Mouse (Mus musculus): ENCODE data around the gene Cryba4.

Cryba4 gene

GRCm38 (mm10) chr5:112252400-112252799 lies at the start of gene Cryba4:
Gene Cryba4, minus strand, starts transcription at chr5:112252518.
- DNase-seq: no peak

GRCm38 (mm10) chr5:112301694-112302093 lies 49.4 kb upstream of the Cryba4 start:
- DNase-seq: no peak

GRCm38 (mm10) chr5:112300721-112301308 lies 48.5 kb upstream of the Cryba4 start:
- DNase-seq: no peak

- DNase-seq: no peak
Measured at GRCm38 (mm10) chr5:112300112-112300511, 47.8 kb upstream of the Cryba4 start.

GRCm38 (mm10) chr5:112299399-112299798 lies 47.1 kb upstream of the Cryba4 start:
- no peak for DNase-seq

DNA sequence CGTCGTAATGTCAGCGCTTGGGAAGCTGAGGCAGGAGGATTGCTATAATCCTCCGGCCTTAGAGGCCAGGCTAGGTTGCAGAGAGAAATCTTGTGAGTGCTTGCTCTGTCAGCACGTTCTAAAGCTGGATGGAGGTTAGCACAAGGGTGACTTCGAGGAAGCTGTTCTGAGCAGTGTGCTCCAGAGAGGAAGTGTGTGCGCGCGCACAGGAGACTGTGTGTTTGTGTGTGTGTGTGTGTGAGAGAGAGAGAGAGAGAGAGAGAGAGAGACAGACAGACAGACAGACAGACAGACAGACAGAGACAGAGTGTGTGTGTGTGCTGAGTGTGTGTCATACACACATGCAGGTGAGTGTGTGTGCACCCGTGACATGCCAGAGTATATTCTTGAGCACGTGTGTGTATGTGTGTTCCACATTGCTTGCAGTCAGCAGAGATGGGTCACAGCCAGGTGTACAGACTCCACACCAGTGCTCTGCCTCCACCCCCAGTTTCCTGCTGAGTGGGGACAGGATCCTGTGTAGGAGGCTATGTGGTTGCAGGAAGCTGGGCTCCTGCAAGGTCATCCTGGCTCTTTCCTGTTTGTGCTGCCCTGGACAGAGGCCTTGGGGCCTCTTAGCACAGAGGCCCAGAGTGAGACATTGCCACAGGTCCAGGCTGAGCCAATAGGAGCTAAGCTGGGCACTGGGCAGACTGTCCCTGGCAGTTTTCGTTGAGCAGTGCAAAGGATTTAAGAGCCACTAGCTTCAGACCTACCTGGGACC lies 46.1 kb upstream of the Cryba4 start:
- DNase-seq: peak; percentile 40

DNA sequence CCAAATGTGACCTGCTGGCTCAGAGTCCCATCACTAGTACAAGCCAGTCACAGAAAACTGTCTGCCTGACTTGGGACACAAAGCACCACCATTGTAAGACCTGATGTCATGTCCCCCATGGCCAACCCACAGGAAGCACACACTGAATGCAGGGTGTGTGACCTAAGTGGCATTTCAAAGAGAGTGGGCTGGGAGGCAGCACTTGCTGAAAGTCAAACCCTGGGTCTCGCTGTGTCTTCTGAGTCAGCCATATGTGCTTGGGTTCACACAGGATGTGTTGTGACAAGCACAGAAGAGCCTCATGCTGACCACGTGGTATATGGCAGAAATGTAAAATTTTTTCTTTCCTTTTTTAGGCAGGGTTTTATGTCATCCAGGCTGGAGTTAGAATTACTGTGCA lies 44.9 kb upstream of the Cryba4 start:
- no peak for DNase-seq

DNA sequence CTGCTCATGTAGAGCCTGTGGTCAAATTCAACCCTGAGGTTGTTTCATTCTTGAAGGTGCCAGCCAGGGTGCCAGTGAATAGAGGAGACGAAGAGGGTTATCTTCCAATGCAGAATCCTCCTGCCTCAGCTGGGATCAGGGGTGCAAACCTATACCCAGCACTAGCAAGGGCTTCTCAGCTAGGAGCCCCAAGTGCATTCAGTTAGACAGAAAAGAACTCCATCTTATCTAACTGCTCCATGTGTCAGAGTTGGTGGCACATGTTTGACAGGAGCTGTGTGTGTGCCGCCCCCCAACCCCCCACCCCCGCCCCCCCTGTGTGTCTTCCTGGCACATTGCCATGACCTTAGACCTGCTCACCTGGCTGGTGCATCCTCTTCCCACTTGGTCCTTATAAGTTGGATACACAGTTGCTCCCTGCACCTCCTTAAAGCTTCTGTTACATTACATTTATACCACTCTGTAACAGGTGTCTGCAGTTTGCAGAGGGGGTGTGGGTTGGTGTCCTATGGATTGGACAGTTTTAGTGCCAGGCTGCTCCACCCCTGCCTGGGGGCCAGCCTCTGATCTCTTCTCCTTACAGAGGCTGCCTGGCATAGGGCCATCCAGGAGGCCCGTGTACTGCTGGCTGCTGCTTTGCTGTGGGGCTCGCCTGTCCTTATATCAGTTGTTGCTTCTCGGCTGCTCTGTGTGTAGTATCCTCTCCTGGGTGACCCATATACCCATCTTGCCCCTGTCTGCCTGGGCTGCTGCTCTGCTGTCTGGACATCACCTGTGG lies 44.3 kb upstream of the Cryba4 start:
- DNase-seq: peak; percentile 40

DNA sequence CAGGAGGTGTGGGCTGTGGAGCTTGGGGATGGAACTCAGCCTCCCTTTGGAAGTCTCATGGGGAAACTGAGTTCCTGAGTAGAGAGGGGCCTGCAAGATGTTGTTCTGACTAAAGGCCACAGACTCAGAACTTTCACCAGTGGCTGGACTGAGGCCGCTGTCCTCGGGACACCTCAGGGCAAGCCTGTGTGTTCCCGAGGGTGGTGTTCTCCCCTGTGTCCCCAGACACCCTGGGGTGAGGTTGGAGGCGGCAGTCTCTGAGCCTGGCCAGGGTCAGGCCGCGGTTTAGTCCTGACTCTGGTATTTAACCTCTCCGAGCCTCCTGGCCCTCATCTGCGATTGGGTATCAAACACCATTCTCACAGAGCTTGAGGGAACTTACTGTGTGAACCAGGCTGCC lies 43.2 kb upstream of the Cryba4 start:
- no peak for DNase-seq

DNA sequence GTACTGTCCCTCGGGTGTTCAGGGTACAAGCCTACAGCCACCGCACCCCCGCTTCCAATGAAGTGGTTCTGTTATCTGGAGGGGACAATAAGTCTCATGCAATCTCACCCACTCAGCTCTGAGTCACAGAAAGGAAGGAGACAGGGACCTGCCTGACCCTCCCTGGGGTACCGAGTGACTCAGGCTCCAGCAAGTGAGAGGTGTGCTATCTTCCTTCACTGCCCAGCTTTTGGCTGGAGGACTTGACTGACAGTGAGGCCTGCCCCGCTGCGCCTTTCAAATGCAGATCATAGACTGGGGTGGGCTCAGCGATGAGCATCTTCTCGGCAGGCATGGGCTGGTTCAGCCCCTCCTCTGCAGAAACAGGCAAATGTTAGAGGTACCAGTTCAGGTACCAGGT lies 42.8 kb upstream of the Cryba4 start:
- peak; percentile 39 for DNase-seq

DNA sequence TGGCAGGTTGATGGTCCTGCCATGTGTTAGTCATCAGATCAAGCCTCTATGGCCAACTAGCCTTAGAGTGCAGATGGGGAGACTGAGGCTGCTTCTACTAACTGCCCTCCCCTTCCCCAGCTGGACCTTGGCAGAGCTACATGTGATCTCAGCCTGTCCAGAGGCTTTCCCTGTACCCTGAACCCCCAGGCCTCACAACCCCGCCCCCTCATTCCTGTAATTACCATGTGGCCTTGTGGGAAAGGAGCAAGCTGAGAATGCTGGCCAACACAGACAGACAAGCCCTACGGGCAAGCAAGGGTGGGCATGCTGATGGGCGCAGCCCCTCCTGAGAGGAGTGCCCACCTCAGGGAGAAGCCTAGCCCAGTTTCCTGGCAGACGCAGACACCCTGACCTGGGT lies 42.4 kb upstream of the Cryba4 start:
- no peak for DNase-seq

- no peak for DNase-seq
Measured at GRCm38 (mm10) chr5:112293800-112294199, 41.5 kb upstream of the Cryba4 start.

DNA sequence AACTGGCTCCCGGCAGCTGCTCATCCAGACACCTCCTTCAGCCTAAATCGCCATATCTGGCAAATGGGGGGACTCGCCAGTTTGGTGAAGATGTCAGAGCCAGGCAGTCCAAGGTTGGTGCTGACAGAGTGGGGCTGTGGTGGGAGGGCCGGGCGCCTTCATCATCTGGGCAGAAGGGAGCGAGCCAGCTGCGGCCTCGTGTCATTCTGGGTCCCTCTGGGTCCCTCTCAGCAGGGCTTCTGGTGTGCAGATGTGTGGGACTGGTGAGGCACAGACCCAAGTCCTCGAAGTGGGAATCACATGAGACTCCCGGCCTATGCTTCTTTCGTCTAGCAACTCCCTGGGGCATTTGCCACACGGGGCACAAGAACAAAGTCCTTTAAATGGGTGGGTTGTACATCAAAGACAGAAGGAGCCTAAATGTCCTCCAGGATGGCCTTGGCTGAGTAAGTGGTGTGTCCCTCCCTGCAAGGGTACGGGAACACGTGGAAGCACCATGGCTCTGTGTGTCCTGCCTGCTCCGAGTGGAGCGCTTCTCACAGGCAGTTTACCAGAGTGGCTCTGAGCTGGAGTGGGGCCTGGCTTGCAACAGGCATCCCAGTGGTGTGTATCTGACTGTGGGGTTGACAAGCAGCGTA lies 40.1 kb upstream of the Cryba4 start:
- DNase-seq: no peak

DNA sequence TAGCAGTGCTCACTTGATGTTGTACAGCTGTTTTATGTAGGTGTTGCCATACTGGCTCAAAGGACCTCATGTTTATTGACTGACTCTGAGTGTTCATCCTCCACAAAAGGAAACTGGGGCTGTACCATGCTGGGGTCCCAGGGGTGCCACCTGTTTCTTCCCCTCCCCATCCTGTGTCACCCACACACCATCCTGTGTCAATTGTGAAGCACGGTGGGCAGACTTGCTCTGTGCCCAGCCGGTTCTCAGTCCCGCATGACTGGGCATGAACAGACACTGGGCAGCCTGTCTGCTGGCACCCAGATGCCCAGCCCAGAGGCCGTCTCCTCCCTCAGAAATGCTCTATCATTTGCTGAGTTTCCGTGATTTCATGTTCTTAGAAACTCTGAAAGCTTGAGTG lies 39.5 kb upstream of the Cryba4 start:
- DNase-seq: no peak

DNA sequence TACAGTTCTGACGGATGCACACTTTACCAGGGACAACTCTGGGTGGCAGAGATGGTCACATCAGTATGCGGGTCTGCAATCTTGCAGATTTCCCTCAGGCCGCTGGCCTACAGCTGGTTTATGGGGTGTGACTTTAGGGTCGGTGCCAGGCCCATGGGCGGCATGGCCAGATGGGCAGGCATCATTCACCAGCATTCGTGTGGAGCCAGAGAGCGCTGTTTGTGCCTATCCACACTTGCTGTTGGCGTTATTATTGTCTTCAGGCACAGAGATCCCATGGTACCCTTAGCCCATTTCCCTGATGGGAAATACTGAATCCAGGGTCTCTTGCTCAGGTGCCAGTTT lies 38.2 kb upstream of the Cryba4 start:
- DNase-seq: no peak

DNA sequence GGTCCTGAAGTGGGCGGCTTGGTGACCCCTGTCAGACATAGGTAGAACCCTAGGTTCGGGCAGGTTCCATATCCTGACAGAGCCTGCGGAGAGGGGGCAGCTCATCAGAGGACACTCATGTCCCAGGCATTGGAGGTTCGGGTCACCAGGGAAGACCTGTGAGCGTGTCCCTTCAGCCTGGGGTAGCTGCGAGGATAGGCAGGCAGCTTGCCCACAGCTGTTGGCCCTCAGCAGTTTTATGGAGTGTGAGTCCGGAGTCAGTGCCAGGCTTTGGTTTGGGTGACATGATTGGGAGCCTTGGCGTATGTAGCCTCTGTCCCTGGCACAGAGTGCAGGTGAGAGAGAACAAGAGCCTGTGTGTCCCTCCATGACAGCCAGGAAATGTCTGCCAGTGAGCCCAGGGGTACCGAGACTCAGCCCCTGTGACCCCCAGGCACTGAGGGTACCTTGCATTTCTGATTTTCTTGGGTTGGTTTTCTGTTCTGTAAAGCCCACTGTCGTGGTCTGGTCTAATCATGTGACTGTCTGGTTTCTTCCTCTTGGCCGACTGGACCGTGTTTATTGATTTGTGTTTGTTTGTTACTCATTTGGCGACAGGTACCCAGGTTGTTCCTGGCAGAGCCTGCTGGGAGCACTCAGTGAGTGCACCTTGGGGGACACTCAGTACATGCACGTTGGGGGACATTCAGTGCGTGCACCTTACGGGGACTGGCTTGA lies 37.7 kb upstream of the Cryba4 start:
- no peak for DNase-seq

- peak; percentile 34 for DNase-seq
Measured at GRCm38 (mm10) chr5:112289236-112289635, 36.9 kb upstream of the Cryba4 start.

GRCm38 (mm10) chr5:112288193-112289141 lies 36.1 kb upstream of the Cryba4 start:
- no peak for DNase-seq

DNA sequence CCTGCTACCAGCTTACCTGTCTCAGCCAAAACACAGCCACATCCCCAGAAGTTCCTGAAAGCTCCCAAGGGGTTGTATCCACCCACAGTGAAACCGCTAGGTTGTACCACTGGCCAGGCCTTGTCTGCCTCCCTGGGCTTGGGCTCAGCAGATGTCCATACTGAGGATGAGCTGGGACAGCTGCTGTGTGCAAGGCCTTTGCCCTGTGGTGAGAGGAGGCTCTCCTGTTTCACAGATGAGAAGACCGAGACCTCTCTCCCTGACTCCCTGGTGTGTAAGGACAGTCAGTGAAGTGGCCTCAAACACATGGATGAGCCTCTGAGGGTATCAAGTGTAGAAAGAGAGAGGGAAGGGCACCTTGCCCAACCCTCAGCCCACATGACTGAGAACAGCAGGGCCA lies 35.3 kb upstream of the Cryba4 start:
- DNase-seq: no peak

- peak; percentile 37 for DNase-seq
Measured at GRCm38 (mm10) chr5:112286984-112287641, 34.8 kb upstream of the Cryba4 start.

GRCm38 (mm10) chr5:112286608-112286983 lies 34.3 kb upstream of the Cryba4 start:
- DNase-seq: no peak
